Mouse (Mus musculus) forebrain, embryonic 11.5 days (tissue): ENCODE measurements around the gene Rpl27. TPM values are rescaled to one million over a fixed set of nuclear protein-coding genes. Genes with fewer than 3 reads are reported as not detected.

Experiments used
- ATAC-seq: fragments of 200-750 bp; cut with Nextera tagmentation; replicated peaks from 2 replicates; pipeline ENCODE4 v1.8.0; 2017; ENCODE audit warnings: moderate TSS enrichment; ENCODE audit not compliant: low FRiP score
- DNase-seq: peaks from one replicate; pipeline ENCODE4 v3.0.0-alpha.2; 2017; ENCODE audit warnings: low spot score
- H3K27ac ChIP-seq: fragments of 300-500 bp; sonication (generic); 2 replicates; pipeline ENCODE4 v1.5.1; 2014; ENCODE audit warnings: low read depth, low read length
- H3K27me3 ChIP-seq: fragments of 300-500 bp; sonication (generic); 2 replicates; pipeline ENCODE4 v1.6.1; 2014; ENCODE audit warnings: mild to moderate bottlenecking, low read length, mixed read lengths; ENCODE audit not compliant: control insufficient read depth, insufficient read depth
- H3K36me3 ChIP-seq: fragments of 300-500 bp; sonication (generic); 2 replicates; pipeline ENCODE4 v1.6.1; 2014; ENCODE audit warnings: mild to moderate bottlenecking, low read length, moderate library complexity, mixed read lengths; ENCODE audit not compliant: control insufficient read depth, insufficient read depth
- H3K4me1 ChIP-seq: fragments of 300-500 bp; sonication (generic); replicated peaks from 2 replicates; pipeline ENCODE4 v1.6.1; 2014; ENCODE audit warnings: low read length, mixed read lengths; ENCODE audit not compliant: control insufficient read depth, insufficient read depth
- H3K4me2 ChIP-seq: fragments of 300-500 bp; sonication (generic); 2 replicates; pipeline ENCODE4 v1.6.1; 2014; ENCODE audit warnings: low read depth, mild to moderate bottlenecking, low read length, moderate library complexity, mixed read lengths; ENCODE audit not compliant: severe bottlenecking
- H3K4me3 ChIP-seq: fragments of 300-500 bp; sonication (generic); 2 replicates; pipeline ENCODE4 v1.5.1; 2014; ENCODE audit warnings: low read depth, low read length
- H3K9ac ChIP-seq: fragments of 300-500 bp; sonication (generic); 2 replicates; pipeline ENCODE4 v1.6.1; 2014; ENCODE audit warnings: low read length
- H3K9me3 ChIP-seq: fragments of 300-500 bp; sonication (generic); 2 replicates; pipeline ENCODE4 v1.6.1; 2016; ENCODE audit warnings: low read length, mixed read lengths; ENCODE audit not compliant: control insufficient read depth
- WGBS: fragments of 180-500 bp; shearing (Covaris S2); extraction: QIAGEN DNeasy Blood & Tissue Kit; methylation state at CpG from one replicate; pipeline ENCODE4 v1.1.7; 2014; 5-methylcytosine and 5-hydroxymethylcytosine counted together
- polyA plus RNA-seq: library from polyadenylated mRNA; unstranded; fragments of >200 nt; fragmentation: Nextera tagmentation; extraction: Ambion mirVana; gene quantifications from 2 replicates; pipeline ENCODE4 v1.2.1, GENCODE M21; 2014

Rpl27 gene
- polyA plus RNA-seq, result 370 and 424 TPM in 2 replicates

GRCm38 (mm10) chr11:101442127-101442693, at the start of gene Rpl27:
Gene Rpl27 (plus strand): TSS chr11:101442298.
- Histone ChIP-seq H3K9me3 (no peaks in the 10 kb centered on the region), H3K4me3 (peak within 1 kb of the TSS; percentile 90), H3K27ac (peak within 1 kb of the TSS; percentile 77), H3K4me1 (peaks cover 7% of the 10 kb centered on the region), H3K9ac (peak within 1 kb of the TSS; percentile 89), H3K36me3 (peaks cover 15% of the 10 kb centered on the region; the same call in 1 of the 2 replicates), H3K27me3 (no peaks in the 10 kb centered on the region), H3K4me2 (peak within 1 kb of the TSS; percentile 92)
- under 1% methylated on average over 42 of the region's 42 CpGs for WGBS
- ATAC-seq, result peak; percentile 97
- peak; percentile 99 for DNase-seq

- H3K9me3 ChIP-seq, result no peaks in the 10 kb centered on the region
- DNase-seq, result peak; percentile 86
- H3K27me3 ChIP-seq, result no peaks in the 10 kb centered on the region
- ATAC-seq, result no peak
- no peak overlapping the region for H3K4me3 ChIP-seq
- no peak overlapping the region for H3K27ac ChIP-seq
- no peaks in the 10 kb centered on the region for H3K4me1 ChIP-seq
- no peak overlapping the region for H3K9ac ChIP-seq
- H3K4me2 ChIP-seq, result no peak overlapping the region
- 4% methylated on average over 8 of the region's 8 CpGs for WGBS
- H3K36me3 ChIP-seq, result no peaks in the 10 kb centered on the region
Observed at GRCm38 (mm10) chr11:101395110-101395509, 47.0 kb upstream of the Rpl27 start.

GRCm38 (mm10) chr11:101415306-101415705, 26.8 kb upstream of the Rpl27 start:
- WGBS, result 91% methylated on average over 2 of the region's 2 CpGs
- no peaks in the 10 kb centered on the region for H3K9me3 ChIP-seq
- DNase-seq (no peak), ATAC-seq (no peak)
- H3K4me1 ChIP-seq, result peaks cover 3% of the 10 kb centered on the region
- H3K4me3 ChIP-seq, result no peak overlapping the region
- no peak overlapping the region for H3K27ac ChIP-seq
- no peaks in the 10 kb centered on the region for H3K36me3 ChIP-seq
- H3K4me2 ChIP-seq, result no peak overlapping the region
- no peaks in the 10 kb centered on the region for H3K27me3 ChIP-seq
- H3K9ac ChIP-seq, result no peak overlapping the region

- peak overlapping the region; percentile 92 for H3K9ac ChIP-seq
- no peak for DNase-seq
- WGBS, result 4% methylated on average over 11 of the region's 11 CpGs
- peak overlapping the region; percentile 82 for H3K4me3 ChIP-seq
- peak overlapping the region; percentile 86 for H3K4me2 ChIP-seq
- no peaks in the 10 kb centered on the region for H3K27me3 ChIP-seq
- peak overlapping the region; percentile 31; the same call in 1 of the 2 replicates for H3K27ac ChIP-seq
- H3K9me3 ChIP-seq, result no peaks in the 10 kb centered on the region
- H3K36me3 ChIP-seq, result no peaks in the 10 kb centered on the region
- peak; percentile 12; the same call in 1 of the 2 replicates for ATAC-seq
- H3K4me1 ChIP-seq, result peaks cover 3% of the 10 kb centered on the region
Observed at GRCm38 (mm10) chr11:101416433-101417100, 25.5 kb upstream of the Rpl27 start.

GRCm38 (mm10) chr11:101417101-101417855, 24.8 kb upstream of the Rpl27 start, which contains the start of gene Aarsd1:
Gene Aarsd1 (minus strand): TSS chr11:101417615.
- Histone ChIP-seq H3K27ac (peak within 1 kb of the TSS; percentile 31), H3K4me1 (peaks cover 3% of the 10 kb centered on the region), H3K4me2 (peak within 1 kb of the TSS; percentile 86), H3K36me3 (no peaks in the 10 kb centered on the region), H3K9me3 (no peaks in the 10 kb centered on the region), H3K27me3 (no peaks in the 10 kb centered on the region), H3K9ac (peak within 1 kb of the TSS; percentile 92), H3K4me3 (peak within 1 kb of the TSS; percentile 82)
- peak; percentile 72 for ATAC-seq
- WGBS, result under 1% methylated on average over 45 of the region's 45 CpGs
- peak; percentile 92 for DNase-seq

GRCm38 (mm10) chr11:101418991-101419390, 23.1 kb upstream of the Rpl27 start:
- no peaks in the 10 kb centered on the region for H3K27me3 ChIP-seq
- no peak overlapping the region for H3K4me2 ChIP-seq
- no peak for DNase-seq
- H3K4me1 ChIP-seq, result peaks cover 3% of the 10 kb centered on the region
- no peak for ATAC-seq
- H3K9me3 ChIP-seq, result no peaks in the 10 kb centered on the region
- no peak overlapping the region for H3K27ac ChIP-seq
- no peaks in the 10 kb centered on the region for H3K36me3 ChIP-seq
- 62% methylated on average over 6 of the region's 6 CpGs for WGBS
- no peak overlapping the region for H3K9ac ChIP-seq
- no peak overlapping the region for H3K4me3 ChIP-seq

- Histone ChIP-seq H3K4me1 (peaks cover 3% of the 10 kb centered on the region), H3K4me3 (no peak overlapping the region), H3K36me3 (no peaks in the 10 kb centered on the region), H3K27me3 (no peaks in the 10 kb centered on the region), H3K9ac (no peak overlapping the region), H3K9me3 (no peaks in the 10 kb centered on the region), H3K4me2 (no peak overlapping the region), H3K27ac (no peak overlapping the region)
- DNase-seq (no peak), ATAC-seq (no peak)
- 14% methylated on average over 3 of the region's 3 CpGs for WGBS
Observed at GRCm38 (mm10) chr11:101419610-101420009, 22.5 kb upstream of the Rpl27 start.

GRCm38 (mm10) chr11:101420148-101420547, 21.9 kb upstream of the Rpl27 start:
- H3K9me3 ChIP-seq, result no peaks in the 10 kb centered on the region
- ATAC-seq, result no peak
- H3K4me2 ChIP-seq, result no peak overlapping the region
- H3K27me3 ChIP-seq, result no peaks in the 10 kb centered on the region
- no peak overlapping the region for H3K4me3 ChIP-seq
- H3K9ac ChIP-seq, result no peak overlapping the region
- no peak for DNase-seq
- H3K36me3 ChIP-seq, result no peaks in the 10 kb centered on the region
- H3K4me1 ChIP-seq, result peaks cover 3% of the 10 kb centered on the region
- no peak overlapping the region for H3K27ac ChIP-seq
- WGBS, result 83% methylated on average over 5 of the region's 5 CpGs
